Mouse (Mus musculus) neutrophil, adult 5-6 weeks (primary cell): ENCODE data around the gene Fbxl7. TPM values are rescaled to one million over a fixed set of nuclear protein-coding genes. Genes with fewer than 3 reads are reported as not detected.

Experiments used
- ATAC-seq: fragments of 151-379, 151-347 bp; 2 replicates; pipeline ENCODE4 v1.8.0; 2017; ENCODE audit warnings: mild to moderate bottlenecking, moderate TSS enrichment; ENCODE audit not compliant: insufficient number of reproducible peaks, poor library complexity, low FRiP score, severe bottlenecking; ENCODE audit errors: extremely low read depth
- total RNA-seq: library from RNA; stranded (forward); fragments of 200-1000 nt; gene quantifications from 2 replicates; pipeline ENCODE4 v1.2.3, GENCODE M21; 2017

The Fbxl7 gene
- total RNA-seq, 1 experiment from 2014 or later, result 0.12 TPM

- no peak for ATAC-seq
Observed at GRCm38 (mm10) chr15:26579947-26580709, 315.3 kb downstream of the Fbxl7 start.

- no peak for ATAC-seq
Observed at GRCm38 (mm10) chr15:26578500-26578899, 316.9 kb downstream of the Fbxl7 start.

- ATAC-seq, result no peak
Observed at GRCm38 (mm10) chr15:26566076-26566475, 329.3 kb downstream of the Fbxl7 start.

- ATAC-seq, result no peak
Observed at GRCm38 (mm10) chr15:26553620-26554019, 341.8 kb downstream of the Fbxl7 start.

GRCm38 (mm10) chr15:26533997-26534700, 361.2 kb downstream of the Fbxl7 start:
- ATAC-seq, result no peak

- ATAC-seq, result no peak
Observed at GRCm38 (mm10) chr15:26519220-26519631, 376.2 kb downstream of the Fbxl7 start.

- no peak for ATAC-seq
Observed at GRCm38 (mm10) chr15:26501024-26501423, 394.4 kb downstream of the Fbxl7 start.
